Mouse (Mus musculus): ENCODE results near the gene Triobp. TPM values are rescaled to one million over a fixed set of nuclear protein-coding genes. Genes with fewer than 3 reads are reported as not detected.
A peak's percentile ranks its signal among the peaks of the same experiment; 100 is the strongest.

Gene Triobp
- polyA plus RNA-seq (2012; rRNA removed), result 40.9 and 44.8 TPM in 2 replicates

GRCm38 (mm10) chr15:78947657-78948056, at the start of gene Triobp:
Triobp (plus strand) TSS chr15:78947724.
- DNase-seq (ENCODE audit: low read depth in 1 of 2, low spot score in 2 of 2), result peak in 1 of 2 experiments; percentile 46
- Histone ChIP-seq H3K27ac (ENCODE audit: insufficient read depth, low read length) (no peak within 1 kb of the TSS), H3K4me1 (ENCODE audit: control insufficient read depth, insufficient read depth, insufficient read length) (peaks cover 2% of the 10 kb centered on the region; the same call in 1 of the 2 replicates), H3K27me3 (ENCODE audit: control insufficient read depth, insufficient read depth, low read length) (no peaks in the 10 kb centered on the region), H3K36me3 (ENCODE audit: control insufficient read depth, insufficient read depth, low read length) (no peaks in the 10 kb centered on the region), H3K4me3 (ENCODE audit: extremely low read depth, insufficient read depth, insufficient read length) (peak within 1 kb of the TSS; percentile 14; the same call in 1 of the 2 replicates)
- WGBS, result 1% methylated on average over 24 of the region's 24 CpGs
- TF ChIP-seq CTCF (IDR thresholded peaks at IDR 0.05; ENCODE audit: extremely low read depth, insufficient read depth, insufficient read length, insufficient replicate concordance), result no peak
- no peak for TF ChIP-seq POLR2A (IDR thresholded peaks at IDR 0.05; ENCODE audit: low read depth, low read length)

DNA sequence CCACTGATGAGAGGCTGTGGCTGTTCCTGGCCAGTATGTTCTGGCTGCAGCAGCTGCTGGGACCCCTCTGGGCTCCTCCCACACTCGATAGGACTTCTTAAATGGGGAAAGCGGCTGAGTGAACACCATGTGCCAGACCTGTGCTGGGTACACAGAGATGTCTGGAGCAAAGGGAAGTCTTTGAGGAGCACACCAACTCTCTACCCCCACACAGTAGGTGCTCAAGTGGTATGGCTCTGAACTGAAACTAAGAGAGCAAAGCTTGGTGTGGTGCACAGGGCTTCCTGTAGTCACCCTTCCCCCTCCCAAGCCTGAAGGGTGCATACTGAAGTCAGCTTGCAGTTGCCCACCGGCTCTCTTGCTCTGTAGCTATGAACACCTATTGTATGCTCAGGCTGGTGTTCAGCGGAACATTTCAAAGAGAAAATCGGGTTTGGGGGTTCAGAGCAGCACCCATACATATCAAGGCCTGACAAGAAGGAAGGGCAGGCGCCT, 49.0 kb upstream of the Triobp start:
- no peak for DNase-seq (ENCODE audit: low read depth in 1 of 2, low spot score in 2 of 2)
- TF ChIP-seq POLR2A (IDR thresholded peaks at IDR 0.05; ENCODE audit: low read depth, low read length) (no peak), CTCF (IDR thresholded peaks at IDR 0.05; ENCODE audit: extremely low read depth, insufficient read depth, insufficient read length, insufficient replicate concordance) (no peak)
- Histone ChIP-seq H3K27ac (ENCODE audit: insufficient read depth, low read length) (peak overlapping the region; percentile 85), H3K27me3 (ENCODE audit: control insufficient read depth, insufficient read depth, low read length) (no peaks in the 10 kb centered on the region), H3K4me1 (ENCODE audit: control insufficient read depth, insufficient read depth, insufficient read length) (peaks cover 44% of the 10 kb centered on the region), H3K36me3 (ENCODE audit: control insufficient read depth, insufficient read depth, low read length) (peaks cover 6% of the 10 kb centered on the region; the same call in 1 of the 2 replicates), H3K4me3 (ENCODE audit: extremely low read depth, insufficient read depth, insufficient read length) (peak overlapping the region; percentile 89)
- 9% methylated on average over 6 of the region's 6 CpGs for WGBS

GRCm38 (mm10) chr15:78899409-78899739, 48.1 kb upstream of the Triobp start, which contains the start of gene Gm49510:
Gm49510 (plus strand) TSS chr15:78899667.
- Histone ChIP-seq H3K36me3 (ENCODE audit: control insufficient read depth, insufficient read depth, low read length) (peaks cover 6% of the 10 kb centered on the region; the same call in 1 of the 2 replicates), H3K4me1 (ENCODE audit: control insufficient read depth, insufficient read depth, insufficient read length) (peaks cover 38% of the 10 kb centered on the region), H3K27ac (ENCODE audit: insufficient read depth, low read length) (peak within 1 kb of the TSS; percentile 85), H3K27me3 (ENCODE audit: control insufficient read depth, insufficient read depth, low read length) (no peaks in the 10 kb centered on the region), H3K4me3 (ENCODE audit: extremely low read depth, insufficient read depth, insufficient read length) (peak within 1 kb of the TSS; percentile 89)
- 3% methylated on average over 18 of the region's 20 CpGs for WGBS
- no peak for TF ChIP-seq CTCF (IDR thresholded peaks at IDR 0.05; ENCODE audit: extremely low read depth, insufficient read depth, insufficient read length, insufficient replicate concordance)
- no peak for TF ChIP-seq POLR2A (IDR thresholded peaks at IDR 0.05; ENCODE audit: low read depth, low read length)
- DNase-seq (ENCODE audit: low read depth in 1 of 2, low spot score in 2 of 2), result no peak

DNA sequence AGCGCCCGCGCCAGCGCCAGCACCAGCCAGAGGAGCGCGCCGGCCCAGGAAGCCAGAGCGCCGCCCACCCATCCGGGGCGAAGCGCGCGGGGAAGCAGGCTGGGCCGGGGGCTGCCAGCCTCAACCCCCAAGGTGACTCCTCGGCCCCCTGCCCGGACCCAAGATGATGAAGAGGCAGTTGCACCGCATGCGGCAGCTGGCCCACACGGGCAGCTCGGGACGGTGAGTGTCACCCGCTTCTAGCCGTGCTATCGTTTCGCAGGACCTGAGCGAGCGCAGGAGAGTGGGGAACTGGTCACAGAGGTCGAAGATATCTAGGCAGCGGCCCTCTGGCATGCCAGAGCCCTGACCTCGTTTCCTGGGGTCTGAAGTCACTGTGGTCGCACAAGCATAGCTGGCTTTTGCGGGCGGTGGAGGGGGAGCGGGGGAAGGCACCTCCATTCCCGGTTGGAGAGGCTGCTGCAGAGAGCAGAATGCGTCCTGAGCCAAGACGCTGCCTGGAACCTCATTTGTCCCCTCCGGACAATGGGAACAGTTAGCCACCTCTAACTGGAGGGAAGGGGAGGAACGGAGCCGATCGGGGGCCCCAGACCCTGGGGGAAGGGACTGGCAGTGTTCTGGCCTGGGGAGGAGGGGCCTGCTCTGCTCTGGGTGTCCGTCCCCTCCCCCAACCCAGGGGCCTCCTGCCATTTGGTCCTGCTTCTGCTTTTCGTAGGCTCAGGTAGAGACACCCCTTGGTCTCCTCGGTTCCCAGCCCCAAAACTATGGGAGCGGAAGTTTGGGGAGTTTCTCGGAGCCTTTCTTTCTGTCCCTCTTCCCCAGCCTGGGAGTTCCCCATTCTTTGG, 47.6 kb upstream of the Triobp start, which contains the start of gene Sh3bp1:
TSS of gene Sh3bp1 (plus strand) at position 29 of the 845 bp plus-strand sequence.
- no peaks in the 10 kb centered on the region for H3K27me3 ChIP-seq (ENCODE audit: control insufficient read depth, insufficient read depth, low read length)
- peak within 1 kb of the TSS; percentile 85 for H3K27ac ChIP-seq (ENCODE audit: insufficient read depth, low read length)
- TF ChIP-seq CTCF (IDR thresholded peaks at IDR 0.05; ENCODE audit: extremely low read depth, insufficient read depth, insufficient read length, insufficient replicate concordance) (no peak), POLR2A (IDR thresholded peaks at IDR 0.05; ENCODE audit: low read depth, low read length) (peak; percentile 31)
- peaks cover 9% of the 10 kb centered on the region; the same call in 1 of the 2 replicates for H3K36me3 ChIP-seq (ENCODE audit: control insufficient read depth, insufficient read depth, low read length)
- WGBS, result 1% methylated on average over 47 of the region's 47 CpGs
- H3K4me3 ChIP-seq (ENCODE audit: extremely low read depth, insufficient read depth, insufficient read length), result peak within 1 kb of the TSS; percentile 89
- H3K4me1 ChIP-seq (ENCODE audit: control insufficient read depth, insufficient read depth, insufficient read length), result peaks cover 32% of the 10 kb centered on the region
- DNase-seq (ENCODE audit: low read depth in 1 of 2, low spot score in 2 of 2), result peak in 1 of 2 experiments; percentile 72

DNA sequence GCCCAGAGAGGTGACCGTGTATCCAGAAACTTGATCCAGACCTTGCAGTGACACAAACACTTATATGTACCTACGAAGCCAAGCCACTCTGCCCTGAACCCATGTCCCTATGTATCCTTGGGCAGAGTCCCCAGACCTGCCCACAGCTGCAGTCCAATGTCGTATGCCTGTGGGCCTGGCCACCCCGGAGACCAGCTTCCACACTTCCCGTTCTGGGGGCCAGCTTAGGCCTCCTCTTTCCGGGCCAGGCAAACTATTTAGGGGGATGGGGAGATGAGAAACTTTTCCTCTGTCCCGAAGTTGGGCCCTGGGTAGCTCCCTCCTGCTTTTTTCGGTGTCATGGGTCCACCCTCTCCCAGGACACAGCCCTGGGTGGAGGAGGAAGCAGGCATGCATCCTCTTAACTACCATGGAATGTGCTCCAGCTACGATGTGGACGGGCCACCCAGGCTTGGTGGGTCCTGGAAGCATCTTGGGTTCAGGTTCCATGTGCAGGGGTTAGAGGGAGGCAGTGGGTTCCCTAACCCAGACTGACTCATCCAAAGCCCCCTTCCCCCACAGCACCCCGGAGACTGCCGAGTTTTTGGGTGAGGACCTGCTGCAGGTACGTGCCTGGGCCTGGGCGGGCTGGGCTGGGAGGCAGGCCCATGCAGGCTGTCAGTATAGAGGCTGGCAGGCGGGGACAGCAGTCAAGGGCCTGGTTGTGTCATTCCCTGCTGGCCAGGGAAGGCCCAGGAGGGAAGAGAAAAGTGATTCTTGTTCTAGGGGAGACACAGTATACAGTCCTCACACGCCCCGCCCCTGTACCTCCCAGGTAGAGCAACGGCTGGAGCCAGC, 46.7 kb upstream of the Triobp start:
- no peak for TF ChIP-seq POLR2A (IDR thresholded peaks at IDR 0.05; ENCODE audit: low read depth, low read length)
- Histone ChIP-seq H3K27ac (ENCODE audit: insufficient read depth, low read length) (peak overlapping the region; percentile 85), H3K27me3 (ENCODE audit: control insufficient read depth, insufficient read depth, low read length) (no peaks in the 10 kb centered on the region), H3K36me3 (ENCODE audit: control insufficient read depth, insufficient read depth, low read length) (peaks cover 15% of the 10 kb centered on the region), H3K4me3 (ENCODE audit: extremely low read depth, insufficient read depth, insufficient read length) (peak overlapping the region; percentile 89), H3K4me1 (ENCODE audit: control insufficient read depth, insufficient read depth, insufficient read length) (peaks cover 24% of the 10 kb centered on the region; the same call in 1 of the 2 replicates)
- 34% methylated on average over 18 of the region's 18 CpGs for WGBS
- no peak for DNase-seq (ENCODE audit: low read depth in 1 of 2, low spot score in 2 of 2)

DNA sequence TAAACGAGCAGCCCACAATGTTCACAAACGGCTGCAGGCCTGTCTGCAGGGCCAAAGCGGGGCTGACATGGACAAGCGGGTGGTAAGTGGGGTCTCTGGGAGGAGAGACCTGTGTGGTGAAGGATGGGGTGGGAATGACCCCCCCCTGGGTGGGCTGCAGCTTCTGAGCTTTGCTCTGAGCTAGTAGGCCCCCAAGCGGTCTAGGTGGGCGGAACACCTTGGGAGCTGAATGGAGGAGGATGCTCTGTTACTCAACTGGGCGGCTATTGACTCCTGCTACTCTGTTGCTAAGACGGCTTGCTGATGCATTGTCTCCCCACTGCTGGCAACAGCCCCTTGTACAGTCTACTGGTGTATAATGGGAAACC, 46.1 kb upstream of the Triobp start:
- Histone ChIP-seq H3K4me1 (ENCODE audit: control insufficient read depth, insufficient read depth, insufficient read length) (peaks cover 18% of the 10 kb centered on the region; the same call in 1 of the 2 replicates), H3K27ac (ENCODE audit: insufficient read depth, low read length) (0 out of 2 replicates have a peak overlapping the region, but pooled peaks have one; percentile 85), H3K4me3 (ENCODE audit: extremely low read depth, insufficient read depth, insufficient read length) (peak overlapping the region; percentile 89; the same call in 1 of the 2 replicates), H3K36me3 (ENCODE audit: control insufficient read depth, insufficient read depth, low read length) (peaks cover 19% of the 10 kb centered on the region), H3K27me3 (ENCODE audit: control insufficient read depth, insufficient read depth, low read length) (no peaks in the 10 kb centered on the region)
- TF ChIP-seq POLR2A (IDR thresholded peaks at IDR 0.05; ENCODE audit: low read depth, low read length), result no peak
- TF ChIP-seq CTCF (IDR thresholded peaks at IDR 0.05; ENCODE audit: extremely low read depth, insufficient read depth, insufficient read length, insufficient replicate concordance), result no peak
- 75% methylated on average over 8 of the region's 8 CpGs for WGBS
- DNase-seq (ENCODE audit: low read depth in 1 of 2, low spot score in 2 of 2), result no peak

Data from spleen, adult 2 months (tissue).